Mouse (Mus musculus): ENCODE results near the gene Mbnl2. TPM values are rescaled to one million over a fixed set of nuclear protein-coding genes. Genes with fewer than 3 reads are reported as not detected.

The Mbnl2 gene
- polyA plus RNA-seq, 1 experiment from 2014 or later, result 123 TPM

DNA sequence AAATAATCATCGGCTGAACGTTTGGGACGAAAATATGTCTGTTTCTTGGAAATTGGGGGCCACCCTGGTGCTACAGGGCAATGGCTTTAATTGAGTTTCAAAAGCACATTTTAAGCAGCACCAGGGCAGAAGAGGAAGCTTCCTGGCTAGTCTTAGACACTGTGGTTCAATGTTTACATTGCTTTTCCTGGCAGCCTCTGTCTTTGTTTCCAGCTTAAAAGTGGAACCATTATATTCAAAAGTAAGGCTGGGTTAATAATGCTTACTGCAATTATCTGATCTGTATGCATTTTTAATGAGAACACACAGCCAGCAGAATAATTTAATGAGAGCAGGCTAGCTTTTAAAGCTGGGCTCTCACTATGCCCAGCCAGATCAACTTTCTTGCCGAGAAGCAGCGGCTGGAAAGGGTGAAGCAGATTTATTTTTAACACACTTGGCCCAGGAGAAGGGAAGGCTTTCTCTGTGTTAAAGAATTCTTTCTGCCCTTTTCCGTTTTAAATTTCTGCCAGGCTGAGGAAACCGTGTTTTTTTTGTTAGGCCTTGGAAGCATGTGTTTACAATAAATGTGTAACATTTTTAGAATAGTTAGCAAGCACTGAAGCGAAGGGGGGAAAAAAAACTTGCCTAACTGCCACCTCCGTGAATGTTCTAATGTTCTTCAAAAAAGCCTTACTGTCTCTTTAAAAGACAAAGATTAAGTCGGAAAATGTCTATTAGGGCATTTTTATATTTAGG lies 1.0 kb downstream of the Mbnl2 start:
- Histone ChIP-seq H3K27ac (peak overlapping the region; percentile 95), H3K9ac (peak overlapping the region; percentile 77), H3K36me3 (no peaks in the 10 kb centered on the region), H3K4me3 (peak overlapping the region; percentile 76), H3K27me3 (no peaks in the 10 kb centered on the region), H3K4me2 (peak overlapping the region; percentile 87), H3K9me3 (replicated peaks) (no peaks in the 10 kb centered on the region), H3K4me1 (replicated peaks) (peaks cover 48% of the 10 kb centered on the region)
- no peak for ATAC-seq (replicated peaks; ENCODE audit: insufficient number of reproducible peaks, insufficient read depth, low FRiP score, low read depth)
- 2% methylated on average over 10 of the region's 10 CpGs for WGBS

DNA sequence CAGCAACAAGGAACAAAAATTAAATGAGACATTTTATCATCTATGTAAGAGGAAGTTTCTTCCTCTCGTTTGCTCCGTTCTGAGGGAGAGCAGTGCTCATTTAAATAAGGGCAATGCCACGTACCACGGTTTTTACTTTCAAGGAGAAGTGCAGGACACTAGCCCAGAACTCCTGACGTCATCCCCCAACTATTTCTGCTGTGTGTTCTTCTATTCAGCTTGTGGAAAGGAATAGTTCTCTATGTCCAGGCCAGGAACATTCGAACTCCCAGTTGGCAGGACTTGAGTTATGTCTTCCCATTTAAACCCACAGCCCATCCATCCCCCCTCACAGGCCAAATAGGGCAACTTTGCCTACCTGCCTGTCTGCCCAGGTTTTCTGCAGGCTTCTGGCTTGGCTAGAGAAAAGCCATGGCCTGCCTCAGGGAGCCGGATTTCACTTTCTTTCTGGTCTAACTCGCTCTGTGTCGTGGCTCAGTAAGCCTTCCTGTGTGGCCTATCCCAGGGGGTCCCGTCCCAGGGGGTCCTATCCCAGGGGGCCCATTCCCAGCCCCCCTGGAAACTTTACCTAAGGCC lies 1.7 kb downstream of the Mbnl2 start:
- 0 out of 2 replicates have a peak, but pooled peaks have one; percentile 27 for ATAC-seq (replicated peaks; ENCODE audit: insufficient number of reproducible peaks, insufficient read depth, low FRiP score, low read depth)
- H3K9me3 ChIP-seq (replicated peaks), result no peaks in the 10 kb centered on the region
- H3K9ac ChIP-seq, result peak overlapping the region; percentile 77
- H3K27me3 ChIP-seq, result no peaks in the 10 kb centered on the region
- peak overlapping the region; percentile 87 for H3K4me2 ChIP-seq
- H3K4me3 ChIP-seq, result peak overlapping the region; percentile 76
- no peaks in the 10 kb centered on the region for H3K36me3 ChIP-seq
- WGBS, result 8% methylated on average over 10 of the region's 10 CpGs
- peak overlapping the region; percentile 95 for H3K27ac ChIP-seq
- H3K4me1 ChIP-seq (replicated peaks), result peaks cover 51% of the 10 kb centered on the region

GRCm38 (mm10) chr14:120278290-120279244 lies 3.1 kb downstream of the Mbnl2 start:
- WGBS, result 9% methylated on average over 21 of the region's 21 CpGs
- no peaks in the 10 kb centered on the region for H3K27me3 ChIP-seq
- H3K36me3 ChIP-seq, result no peaks in the 10 kb centered on the region
- ATAC-seq (replicated peaks; ENCODE audit: insufficient number of reproducible peaks, insufficient read depth, low FRiP score, low read depth), result no peak
- peaks cover 57% of the 10 kb centered on the region for H3K4me1 ChIP-seq (replicated peaks)
- peak overlapping the region; percentile 76 for H3K4me3 ChIP-seq
- H3K9me3 ChIP-seq (replicated peaks), result no peaks in the 10 kb centered on the region
- peak overlapping the region; percentile 77 for H3K9ac ChIP-seq
- peak overlapping the region; percentile 87 for H3K4me2 ChIP-seq
- H3K27ac ChIP-seq, result peak overlapping the region; percentile 95

DNA sequence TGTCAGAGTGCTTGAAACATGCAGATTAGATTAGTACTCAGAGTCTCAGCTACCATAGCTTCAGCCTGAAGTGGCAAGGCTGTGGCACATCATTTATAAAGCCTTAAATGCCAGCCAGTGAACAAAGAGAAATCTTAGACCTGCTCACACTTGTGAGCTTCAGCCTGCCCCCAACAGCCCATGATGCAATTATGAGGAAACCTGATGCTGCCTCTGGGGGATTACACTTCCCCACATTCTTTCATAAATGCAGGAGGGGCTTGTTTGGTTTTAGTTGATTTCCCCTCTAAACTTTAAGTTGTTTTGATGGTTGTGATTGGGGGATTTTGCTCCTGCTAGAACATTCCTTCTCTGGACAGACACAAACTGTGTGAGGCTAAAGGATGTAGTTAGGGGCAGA lies 4.7 kb downstream of the Mbnl2 start:
- Histone ChIP-seq H3K36me3 (0 out of 2 replicates have a peak, but pooled peaks cover 5% of the 10 kb centered on the region), H3K9ac (no peak overlapping the region; the same call in 1 of the 2 replicates), H3K4me3 (no peak overlapping the region), H3K4me2 (peak overlapping the region; percentile 87; the same call in 1 of the 2 replicates), H3K4me1 (replicated peaks) (peaks cover 67% of the 10 kb centered on the region), H3K27ac (peak overlapping the region; percentile 95), H3K9me3 (replicated peaks) (no peaks in the 10 kb centered on the region), H3K27me3 (no peaks in the 10 kb centered on the region)
- no peak for ATAC-seq (replicated peaks; ENCODE audit: insufficient number of reproducible peaks, insufficient read depth, low FRiP score, low read depth)

GRCm38 (mm10) chr14:120283787-120284186 lies 8.3 kb downstream of the Mbnl2 start:
- no peak overlapping the region for H3K4me2 ChIP-seq
- 75% methylated on average over 8 of the region's 8 CpGs for WGBS
- H3K36me3 ChIP-seq, result 0 out of 2 replicates have a peak, but pooled peaks cover 5% of the 10 kb centered on the region
- ATAC-seq (replicated peaks; ENCODE audit: insufficient number of reproducible peaks, insufficient read depth, low FRiP score, low read depth), result no peak
- peaks cover 83% of the 10 kb centered on the region for H3K4me1 ChIP-seq (replicated peaks)
- no peak overlapping the region for H3K9ac ChIP-seq
- H3K4me3 ChIP-seq, result no peak overlapping the region
- no peak overlapping the region for H3K27ac ChIP-seq
- H3K9me3 ChIP-seq (replicated peaks), result no peaks in the 10 kb centered on the region
- H3K27me3 ChIP-seq, result no peaks in the 10 kb centered on the region

- H3K36me3 ChIP-seq, result 0 out of 2 replicates have a peak, but pooled peaks cover 5% of the 10 kb centered on the region
- H3K4me3 ChIP-seq, result no peak overlapping the region
- no peaks in the 10 kb centered on the region for H3K27me3 ChIP-seq
- no peak overlapping the region for H3K4me2 ChIP-seq
- peaks cover 83% of the 10 kb centered on the region for H3K4me1 ChIP-seq (replicated peaks)
- WGBS, result 66% methylated on average over 5 of the region's 5 CpGs
- ATAC-seq (replicated peaks; ENCODE audit: insufficient number of reproducible peaks, insufficient read depth, low FRiP score, low read depth), result no peak
- no peak overlapping the region for H3K9ac ChIP-seq
- H3K9me3 ChIP-seq (replicated peaks), result no peaks in the 10 kb centered on the region
- peak overlapping the region; percentile 36; the same call in 1 of the 2 replicates for H3K27ac ChIP-seq
These were observed 9.0 kb downstream of the Mbnl2 start for GRCm38 (mm10) chr14:120284504-120284903.

- Histone ChIP-seq H3K4me2 (peak overlapping the region; percentile 22), H3K4me3 (no peak overlapping the region), H3K27me3 (no peaks in the 10 kb centered on the region), H3K9me3 (replicated peaks) (no peaks in the 10 kb centered on the region), H3K36me3 (peaks cover 5% of the 10 kb centered on the region; the same call in 1 of the 2 replicates), H3K27ac (peak overlapping the region; percentile 55), H3K4me1 (replicated peaks) (peaks cover 86% of the 10 kb centered on the region), H3K9ac (0 out of 2 replicates have a peak overlapping the region, but pooled peaks have one; percentile 20)
- ATAC-seq (replicated peaks; ENCODE audit: insufficient number of reproducible peaks, insufficient read depth, low FRiP score, low read depth), result no peak
- WGBS, result 40% methylated on average over 21 of the region's 21 CpGs
These were observed 11.9 kb downstream of the Mbnl2 start for GRCm38 (mm10) chr14:120287121-120287986.

DNA sequence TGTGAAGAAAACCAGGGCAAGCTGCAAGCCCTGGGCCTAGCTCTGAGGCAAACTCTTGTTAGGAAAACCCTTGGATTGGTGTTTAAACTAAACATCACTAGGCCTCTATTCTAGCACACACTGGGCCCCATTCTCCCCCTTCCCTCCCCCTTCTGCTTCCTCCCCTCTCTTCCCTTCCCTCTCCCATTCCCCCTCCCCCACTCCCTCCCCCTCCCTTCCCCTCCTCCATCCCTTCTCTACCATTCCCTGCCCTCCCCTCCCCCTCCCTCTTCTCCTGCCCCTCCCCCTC lies 12.5 kb downstream of the Mbnl2 start:
- H3K27ac ChIP-seq, result peak overlapping the region; percentile 55
- H3K4me2 ChIP-seq, result no peak overlapping the region
- no peaks in the 10 kb centered on the region for H3K9me3 ChIP-seq (replicated peaks)
- H3K27me3 ChIP-seq, result no peaks in the 10 kb centered on the region
- H3K36me3 ChIP-seq, result peaks cover 5% of the 10 kb centered on the region; the same call in 1 of the 2 replicates
- no peak for ATAC-seq (replicated peaks; ENCODE audit: insufficient number of reproducible peaks, insufficient read depth, low FRiP score, low read depth)
- peaks cover 88% of the 10 kb centered on the region for H3K4me1 ChIP-seq (replicated peaks)
- H3K4me3 ChIP-seq, result no peak overlapping the region
- H3K9ac ChIP-seq, result no peak overlapping the region

GRCm38 (mm10) chr14:120288378-120289002 lies 13.0 kb downstream of the Mbnl2 start:
- ATAC-seq (replicated peaks; ENCODE audit: insufficient number of reproducible peaks, insufficient read depth, low FRiP score, low read depth), result no peak
- Histone ChIP-seq H3K4me2 (peak overlapping the region; percentile 42), H3K9me3 (replicated peaks) (no peaks in the 10 kb centered on the region), H3K27ac (peak overlapping the region; percentile 90), H3K4me3 (no peak overlapping the region), H3K27me3 (no peaks in the 10 kb centered on the region), H3K9ac (0 out of 2 replicates have a peak overlapping the region, but pooled peaks have one; percentile 33), H3K4me1 (replicated peaks) (peaks cover 92% of the 10 kb centered on the region), H3K36me3 (peaks cover 5% of the 10 kb centered on the region; the same call in 1 of the 2 replicates)
- WGBS, result 61% methylated on average over 10 of the region's 10 CpGs

DNA sequence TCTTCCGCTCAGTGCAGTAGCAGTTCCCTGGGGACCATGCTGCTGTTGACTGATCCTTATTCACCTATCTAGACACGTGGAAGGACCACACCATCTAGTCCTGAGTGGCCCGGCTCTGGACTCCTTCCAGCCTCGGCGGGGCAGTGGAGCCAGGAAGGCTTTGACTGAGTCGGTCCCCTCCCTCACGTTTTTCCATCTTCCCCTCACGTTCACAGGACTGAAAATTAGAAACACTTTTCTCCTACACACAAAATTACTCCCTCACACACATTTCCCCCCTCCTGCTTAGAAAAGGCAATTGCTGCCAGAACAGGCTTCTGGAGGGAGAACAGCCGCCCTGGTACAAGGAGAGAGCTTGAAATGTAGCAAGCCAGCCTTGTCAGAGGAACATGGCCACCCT lies 13.6 kb downstream of the Mbnl2 start:
- 22% methylated on average over 9 of the region's 9 CpGs for WGBS
- Histone ChIP-seq H3K4me3 (no peak overlapping the region), H3K27me3 (no peaks in the 10 kb centered on the region), H3K4me2 (peak overlapping the region; percentile 42), H3K36me3 (peaks cover 4% of the 10 kb centered on the region; the same call in 1 of the 2 replicates), H3K9me3 (replicated peaks) (no peaks in the 10 kb centered on the region), H3K4me1 (replicated peaks) (peaks cover 93% of the 10 kb centered on the region), H3K9ac (no peak overlapping the region), H3K27ac (peak overlapping the region; percentile 90)
- ATAC-seq (replicated peaks; ENCODE audit: insufficient number of reproducible peaks, insufficient read depth, low FRiP score, low read depth), result peak; percentile 41; the same call in 1 of the 2 replicates
